Comparison of ENCODE assay signal across 8 mouse cellular contexts in genomic region chrX:73673619-73673967, GRCm38 (mm10). TPM values are rescaled to one million over a fixed set of nuclear protein-coding genes. Genes with fewer than 3 reads are reported as not detected.
DNase-seq lines count a peak whose midpoint lies in the region; ATAC-seq lines count a peak whose summit lies in the region.

No protein-coding gene starts in this region.

- H3K9ac ChIP-seq in kidney, embryonic 14.5 days (ENCODE audit: low read depth, low read length) = peak overlapping the region; percentile 79
- H3K9ac ChIP-seq in hindbrain, embryonic 12.5 days = peak overlapping the region; percentile 78
- H3K9ac ChIP-seq in midbrain, embryonic 12.5 days (replicated peaks) = peak overlapping the region; percentile 80

- DNase-seq in kidney, postnatal 14 days = no peak
- DNase-seq in urinary bladder, postnatal 36 days (ENCODE audit: low spot score in 2 of 2) = no peak
- no peak for DNase-seq in layer of hippocampus, adult 9-10 months (ENCODE audit: low spot score)
- DNase-seq in left cerebral cortex, adult 8-10 months (ENCODE audit: low spot score in 2 of 2) = no peak

- ATAC-seq in kidney, embryonic 14.5 days (ENCODE audit: low FRiP score, low TSS enrichment) = peak; percentile 26
- ATAC-seq in hindbrain, embryonic 12.5 days (ENCODE audit: low FRiP score) = peak; percentile 9; the same call in 1 of the 2 replicates
- peak; percentile 12; the same call in 1 of the 2 replicates for ATAC-seq in midbrain, embryonic 12.5 days (ENCODE audit: low FRiP score, low read depth)

- WGBS in kidney, embryonic 14.5 days = 25% methylated on average over 37 of the region's 42 CpGs
- 22% methylated on average over 42 of the region's 42 CpGs for WGBS in hindbrain, embryonic 12.5 days
- WGBS in midbrain, embryonic 12.5 days = 29% methylated on average over 26 of the region's 42 CpGs

- no peak overlapping the region for H3K27ac ChIP-seq in kidney, embryonic 14.5 days (ENCODE audit: low read depth, low read length)
- H3K27ac ChIP-seq in brown adipose tissue, adult 24 weeks (replicated peaks; ENCODE audit: low read depth, low read length) = no peak overlapping the region
- no peak overlapping the region for H3K27ac ChIP-seq in hindbrain, embryonic 12.5 days
- no peak overlapping the region for H3K27ac ChIP-seq in midbrain, embryonic 12.5 days (replicated peaks)

- no peaks in the 10 kb centered on the region for H3K27me3 ChIP-seq in kidney, embryonic 14.5 days (ENCODE audit: control insufficient read depth, insufficient read depth, low read length)
- no peaks in the 10 kb centered on the region for H3K27me3 ChIP-seq in hindbrain, embryonic 12.5 days
- H3K27me3 ChIP-seq in midbrain, embryonic 12.5 days = no peaks in the 10 kb centered on the region

- H3K4me1 ChIP-seq in kidney, embryonic 14.5 days (ENCODE audit: control insufficient read depth, insufficient read depth, low read length) = no peaks in the 10 kb centered on the region
- H3K4me1 ChIP-seq in brown adipose tissue, adult 24 weeks (ENCODE audit: control insufficient read depth, insufficient read depth, insufficient read length, low read length) = no peaks in the 10 kb centered on the region; the same call in 1 of the 2 replicates
- peaks cover 17% of the 10 kb centered on the region for H3K4me1 ChIP-seq in hindbrain, embryonic 12.5 days
- peaks cover 19% of the 10 kb centered on the region for H3K4me1 ChIP-seq in midbrain, embryonic 12.5 days

- H3K9me3 ChIP-seq in kidney, embryonic 14.5 days (ENCODE audit: control insufficient read depth, low read length) = no peaks in the 10 kb centered on the region
- H3K9me3 ChIP-seq in hindbrain, embryonic 12.5 days (replicated peaks) = no peaks in the 10 kb centered on the region
- no peaks in the 10 kb centered on the region for H3K9me3 ChIP-seq in midbrain, embryonic 12.5 days

- peaks cover 10% of the 10 kb centered on the region; the same call in 1 of the 2 replicates for H3K36me3 ChIP-seq in kidney, embryonic 14.5 days (ENCODE audit: control insufficient read depth, insufficient read depth, low read length)
- H3K36me3 ChIP-seq in hindbrain, embryonic 12.5 days = peaks cover 9% of the 10 kb centered on the region
- H3K36me3 ChIP-seq in midbrain, embryonic 12.5 days = peaks cover 17% of the 10 kb centered on the region; the same call in 1 of the 2 replicates

- H3K4me3 ChIP-seq in kidney, embryonic 14.5 days (ENCODE audit: low read length) = peak overlapping the region; percentile 54
- H3K4me3 ChIP-seq in brown adipose tissue, adult 24 weeks (ENCODE audit: insufficient read depth, low read depth, low read length) = peak overlapping the region; percentile 80
- H3K4me3 ChIP-seq in hindbrain, embryonic 12.5 days = peak overlapping the region; percentile 63
- H3K4me3 ChIP-seq in midbrain, embryonic 12.5 days = peak overlapping the region; percentile 61

- H3K4me2 ChIP-seq in kidney, embryonic 14.5 days (replicated peaks; ENCODE audit: low read depth, low read length) = peak overlapping the region; percentile 72
- peak overlapping the region; percentile 66 for H3K4me2 ChIP-seq in hindbrain, embryonic 12.5 days (replicated peaks)
- peak overlapping the region; percentile 66 for H3K4me2 ChIP-seq in midbrain, embryonic 12.5 days (replicated peaks)

RNA-seq across cellular contexts. Expression of gene Slc6a8, which starts 0.6 kb away (rescaled TPM):
- 9.0 and 10.4 TPM in 2 replicates for polyA plus RNA-seq in kidney, embryonic 14.5 days (2014; fragmentation: Nextera tagmentation; extraction: Ambion mirVana)
- polyA plus RNA-seq in brown adipose tissue, adult 24 weeks (2012; ENCODE audit: insufficient read depth, insufficient read length, missing spikeins) = 15.8 and 19.4 TPM in 2 replicates
- polyA plus RNA-seq in hindbrain, embryonic 12.5 days (2016; fragmentation: Nextera tagmentation; extraction: Ambion mirVana) = 6.6 and 7.7 TPM in 2 replicates
- 7.3 and 7.7 TPM in 2 replicates for polyA plus RNA-seq in midbrain, embryonic 12.5 days (2016; fragmentation: Nextera tagmentation; extraction: Ambion mirVana)
- total RNA-seq in left cerebral cortex, adult 8-10 months (2022) = 100 to 1,000 TPM; 103 to 124 (median 111) TPM

RNA-seq across cellular contexts. Expression of gene Pnck, which starts 13.7 kb away (rescaled TPM):
- polyA plus RNA-seq in kidney, embryonic 14.5 days (2014; fragmentation: Nextera tagmentation; extraction: Ambion mirVana) = 14.1 and 16.3 TPM in 2 replicates
- 1.2 and 1.8 TPM in 2 replicates for polyA plus RNA-seq in brown adipose tissue, adult 24 weeks (2012; ENCODE audit: insufficient read depth, insufficient read length, missing spikeins)
- 31.3 and 34.8 TPM in 2 replicates for polyA plus RNA-seq in hindbrain, embryonic 12.5 days (2016; fragmentation: Nextera tagmentation; extraction: Ambion mirVana)
- polyA plus RNA-seq in midbrain, embryonic 12.5 days (2016; fragmentation: Nextera tagmentation; extraction: Ambion mirVana) = 26.2 and 30.0 TPM in 2 replicates
- total RNA-seq in left cerebral cortex, adult 8-10 months (2022) = 100 to 1,000 TPM in 1 of 4 experiments, 10 to 100 TPM in 3; 83.1 to 100 (median 96.2) TPM

RNA-seq across cellular contexts. Expression of gene Dusp9, which starts 34.4 kb away (rescaled TPM):
- 9.6 and 26.6 TPM in 2 replicates for polyA plus RNA-seq in kidney, embryonic 14.5 days (2014; fragmentation: Nextera tagmentation; extraction: Ambion mirVana)
- not detected in 2 replicates for polyA plus RNA-seq in brown adipose tissue, adult 24 weeks (2012; ENCODE audit: insufficient read depth, insufficient read length, missing spikeins)
- polyA plus RNA-seq in hindbrain, embryonic 12.5 days (2016; fragmentation: Nextera tagmentation; extraction: Ambion mirVana) = 7.8 TPM in 2 replicates
- polyA plus RNA-seq in midbrain, embryonic 12.5 days (2016; fragmentation: Nextera tagmentation; extraction: Ambion mirVana) = 3.9 and 4.1 TPM in 2 replicates
- under 1 TPM; 0.42 to 0.87 (median 0.82) TPM for total RNA-seq in left cerebral cortex, adult 8-10 months (2022)

RNA-seq across cellular contexts. Expression of gene Bcap31, which starts 42.4 kb away (rescaled TPM):
- 228 and 265 TPM in 2 replicates for polyA plus RNA-seq in kidney, embryonic 14.5 days (2014; fragmentation: Nextera tagmentation; extraction: Ambion mirVana)
- polyA plus RNA-seq in brown adipose tissue, adult 24 weeks (2012; ENCODE audit: insufficient read depth, insufficient read length, missing spikeins) = 350 and 381 TPM in 2 replicates
- 132 and 136 TPM in 2 replicates for polyA plus RNA-seq in hindbrain, embryonic 12.5 days (2016; fragmentation: Nextera tagmentation; extraction: Ambion mirVana)
- polyA plus RNA-seq in midbrain, embryonic 12.5 days (2016; fragmentation: Nextera tagmentation; extraction: Ambion mirVana) = 117 and 119 TPM in 2 replicates
- total RNA-seq in left cerebral cortex, adult 8-10 months (2022) = 100 to 1,000 TPM in 1 of 4 experiments, 10 to 100 TPM in 3; 91.3 to 100 (median 95.9) TPM

RNA-seq across cellular contexts. Expression of gene Abcd1, which starts 42.8 kb away (rescaled TPM):
- polyA plus RNA-seq in kidney, embryonic 14.5 days (2014; fragmentation: Nextera tagmentation; extraction: Ambion mirVana) = 9.3 and 12.0 TPM in 2 replicates
- polyA plus RNA-seq in brown adipose tissue, adult 24 weeks (2012; ENCODE audit: insufficient read depth, insufficient read length, missing spikeins) = 12.6 and 22.7 TPM in 2 replicates
- 12.7 and 14.0 TPM in 2 replicates for polyA plus RNA-seq in hindbrain, embryonic 12.5 days (2016; fragmentation: Nextera tagmentation; extraction: Ambion mirVana)
- polyA plus RNA-seq in midbrain, embryonic 12.5 days (2016; fragmentation: Nextera tagmentation; extraction: Ambion mirVana) = 10.2 and 13.7 TPM in 2 replicates
- total RNA-seq in left cerebral cortex, adult 8-10 months (2022) = 10 to 100 TPM; 10.8 to 13.3 (median 12.1) TPM
